Mouse (Mus musculus) erythroblast, embryonic 14.5 days (primary cell): ENCODE data around the gene L3hypdh.

ENCODE experiments used
- GATA1 ChIP-seq: IDR thresholded peaks from 2 replicates; pipeline ENCODE4 v1.6.1; 2012; ENCODE audit warnings: low read length, inconsistent platforms, mixed read lengths
- TAL1 ChIP-seq: IDR thresholded peaks from 3 replicates; pipeline ENCODE4 v1.6.1; 2012; ENCODE audit warnings: low read length, inconsistent platforms, mixed read lengths

GRCm38 (mm10) chr12:72115126-72115525, 29.9 kb upstream of the L3hypdh start:
- TF ChIP-seq GATA1 (no peak), TAL1 (no peak)
